Mouse (Mus musculus) lung, adult 2 months (tissue): ENCODE data around the gene Frs3.

Experiments
- CTCF ChIP-seq: fragments of 200-500 bp; IDR thresholded peaks from 2 replicates; pipeline ENCODE4 v1.5.1; 2011; ENCODE audit warnings: mild to moderate bottlenecking, low read length, control low read depth; ENCODE audit not compliant: insufficient read depth
- POLR2A ChIP-seq: fragments of 200-500 bp; IDR thresholded peaks from 2 replicates; pipeline ENCODE4 v1.6.1; 2011; ENCODE audit warnings: low read depth, mild to moderate bottlenecking, control low read depth, low read length, borderline replicate concordance; ENCODE audit errors: extremely low read depth

DNA sequence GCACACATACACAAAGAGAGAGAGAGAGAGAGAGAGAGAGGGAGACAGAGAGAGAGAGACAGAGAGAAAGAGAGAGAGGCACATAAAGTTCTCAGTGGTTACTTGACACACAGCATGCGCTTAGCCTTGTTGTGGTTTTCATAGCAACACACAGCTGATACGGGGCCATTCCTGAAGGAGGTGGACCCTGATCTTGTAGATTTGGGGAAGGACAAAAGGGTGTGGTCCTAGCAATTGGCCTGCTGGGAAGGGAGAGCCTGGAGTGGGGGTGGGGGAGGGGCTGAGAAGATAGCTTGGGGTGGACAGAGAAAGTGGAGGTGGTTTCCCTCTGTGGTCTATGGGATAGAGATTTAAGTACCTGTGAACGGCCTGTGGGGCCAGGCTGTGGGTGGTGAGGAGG is 21.2 kb downstream of the Frs3 start:
- no peak for TF ChIP-seq POLR2A
- no peak for TF ChIP-seq CTCF
